Mouse (Mus musculus) cortical plate, adult 2 months (tissue): ENCODE data around the gene Gcdh. TPM values are rescaled to one million over a fixed set of nuclear protein-coding genes. Genes with fewer than 3 reads are reported as not detected.

Experiments used
- H3K27ac ChIP-seq: fragments of 200-500 bp; 2 replicates; pipeline ENCODE4 v1.5.1; 2012; ENCODE audit warnings: low read length, control low read depth, inconsistent platforms; ENCODE audit not compliant: insufficient read depth
- H3K4me1 ChIP-seq: fragments of 200-500 bp; 2 replicates; pipeline ENCODE4 v1.6.1; 2011; ENCODE audit warnings: low read length; ENCODE audit not compliant: control insufficient read depth, insufficient read depth
- H3K4me3 ChIP-seq: fragments of 200-500 bp; 2 replicates; pipeline ENCODE4 v1.5.1; 2011; ENCODE audit warnings: mild to moderate bottlenecking, low read length, control low read depth; ENCODE audit not compliant: insufficient read depth
- CTCF ChIP-seq: fragments of 200-500 bp; IDR thresholded peaks from 2 replicates; pipeline ENCODE4 v1.5.1; 2011; ENCODE audit warnings: mild to moderate bottlenecking, control low read depth, low read length; ENCODE audit not compliant: insufficient read depth; ENCODE audit errors: extremely low read depth
- POLR2A ChIP-seq: fragments of 200-500 bp; IDR thresholded peaks from 2 replicates; pipeline ENCODE4 v1.6.1; 2011; ENCODE audit warnings: mild to moderate bottlenecking, low read length, control low read depth; ENCODE audit not compliant: insufficient read depth; ENCODE audit errors: extremely low read depth
- polyA plus RNA-seq: library from polyadenylated mRNA; depleted of rRNA; stranded (reverse); fragments of >200 nt; gene quantifications from 2 replicates; pipeline ENCODE4 v1.2.3, GENCODE M21; 2012

Gcdh gene
- polyA plus RNA-seq, 1 experiment = 81.5 TPM

GRCm38 (mm10) chr8:84878915-84879314 is 14.8 kb downstream of the Gcdh start:
- TF ChIP-seq POLR2A = no peak
- TF ChIP-seq CTCF = no peak

GRCm38 (mm10) chr8:84877297-84878035 is 16.3 kb downstream of the Gcdh start:
- Histone ChIP-seq H3K27ac (no peak overlapping the region), H3K4me3 (no peak overlapping the region), H3K4me1 (no peaks in the 10 kb centered on the region)
- no peak for TF ChIP-seq CTCF
- no peak for TF ChIP-seq POLR2A

More at GRCm38 (mm10) chr8:84878915-84879314, 14.8 kb downstream of the Gcdh start:
- no peak overlapping the region for H3K27ac ChIP-seq
- H3K4me3 ChIP-seq = no peak overlapping the region
- H3K4me1 ChIP-seq = no peaks in the 10 kb centered on the region

GRCm38 (mm10) chr8:84874339-84874738 is 19.4 kb downstream of the Gcdh start:
- Histone ChIP-seq H3K4me3 (no peak overlapping the region), H3K27ac (no peak overlapping the region), H3K4me1 (no peaks in the 10 kb centered on the region)
- TF ChIP-seq POLR2A (no peak), CTCF (no peak)

- TF ChIP-seq POLR2A = no peak
- no peak for TF ChIP-seq CTCF
- Histone ChIP-seq H3K27ac (no peak overlapping the region), H3K4me1 (no peaks in the 10 kb centered on the region), H3K4me3 (no peak overlapping the region)
These were observed 20.7 kb downstream of the Gcdh start for GRCm38 (mm10) chr8:84873016-84873415.

DNA sequence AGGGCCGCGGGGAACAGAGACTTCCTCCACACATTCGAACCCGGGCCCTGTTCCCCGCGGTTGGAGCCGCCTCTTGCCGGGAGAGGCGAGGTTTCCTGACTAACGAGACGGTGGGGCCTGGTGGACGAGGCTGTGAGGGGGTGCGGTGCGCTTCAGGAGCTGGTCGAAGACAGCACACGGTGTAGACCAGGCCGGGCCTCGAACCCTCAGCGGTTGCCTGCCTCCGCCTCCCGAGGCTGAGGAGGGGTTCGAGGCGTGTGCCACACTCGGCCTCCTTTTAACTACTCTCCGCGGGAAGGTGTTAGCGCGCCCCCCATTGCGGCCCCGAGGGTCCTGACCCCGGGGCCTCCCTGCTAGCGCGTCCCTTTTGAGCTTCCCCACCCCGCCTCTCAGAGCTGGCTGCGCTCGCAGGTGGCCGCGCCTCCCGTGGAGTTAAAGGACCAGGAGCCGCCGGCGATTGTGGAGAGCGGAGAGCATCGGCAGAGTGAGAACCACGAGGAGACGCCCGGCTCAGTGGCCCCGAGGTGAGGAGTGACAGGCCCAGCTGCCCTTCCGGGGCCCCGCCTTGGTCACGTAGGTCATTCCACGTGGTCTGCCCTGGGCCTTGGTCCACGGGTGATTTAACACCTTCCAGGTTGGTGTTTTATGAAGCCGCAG is 21.3 kb downstream of the Gcdh start:
- Histone ChIP-seq H3K4me1 (no peaks in the 10 kb centered on the region), H3K4me3 (peak overlapping the region; percentile 7; the same call in 1 of the 2 replicates), H3K27ac (no peak overlapping the region)
- TF ChIP-seq CTCF (no peak), POLR2A (no peak)

- TF ChIP-seq CTCF (no peak), POLR2A (no peak)
- Histone ChIP-seq H3K27ac (no peak within 1 kb of the TSS), H3K4me1 (no peaks in the 10 kb centered on the region), H3K4me3 (peak within 1 kb of the TSS; percentile 7; the same call in 1 of the 2 replicates)
These were observed 22.1 kb downstream of the Gcdh start, which contains the start of gene Syce2 for GRCm38 (mm10) chr8:84871376-84872308. Gene Syce2 (plus strand): TSS chr8:84872111.

DNA sequence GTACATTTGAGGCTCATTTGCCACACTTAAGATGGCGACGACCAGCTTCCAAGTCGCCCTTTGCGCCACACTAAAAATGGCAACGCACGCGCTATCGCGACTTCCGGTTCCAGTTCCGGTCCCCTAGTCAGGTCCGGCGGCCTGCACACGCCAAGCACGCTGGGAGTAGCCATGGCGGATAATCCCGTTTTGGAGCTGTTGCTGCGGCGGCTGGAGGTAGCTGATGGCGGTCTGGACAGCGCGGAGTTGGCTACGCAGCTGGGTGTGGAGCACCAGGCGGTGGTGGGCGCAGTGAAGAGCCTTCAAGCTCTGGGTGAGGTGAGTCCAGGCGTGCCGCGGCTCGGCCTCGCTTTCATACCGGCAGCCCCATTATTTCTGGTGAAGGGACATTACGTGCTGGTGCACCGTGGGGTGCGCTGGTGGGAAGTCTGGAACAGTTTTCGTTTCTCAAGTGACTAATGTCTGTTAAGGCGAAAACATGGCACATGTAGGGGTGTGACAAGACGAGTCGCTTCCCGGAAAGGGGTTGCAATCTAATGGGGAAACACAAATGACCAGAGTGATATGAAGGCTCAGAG is 36.8 kb downstream of the Gcdh start, which contains the start of gene Farsa:
Farsa (plus strand) TSS at position 126 of the 578 bp plus-strand sequence.
- TF ChIP-seq CTCF (no peak), POLR2A (peak; percentile 95)
- peak within 1 kb of the TSS; percentile 79 for H3K4me3 ChIP-seq
- H3K4me1 ChIP-seq = peaks cover 4% of the 10 kb centered on the region
- no peak within 1 kb of the TSS for H3K27ac ChIP-seq

DNA sequence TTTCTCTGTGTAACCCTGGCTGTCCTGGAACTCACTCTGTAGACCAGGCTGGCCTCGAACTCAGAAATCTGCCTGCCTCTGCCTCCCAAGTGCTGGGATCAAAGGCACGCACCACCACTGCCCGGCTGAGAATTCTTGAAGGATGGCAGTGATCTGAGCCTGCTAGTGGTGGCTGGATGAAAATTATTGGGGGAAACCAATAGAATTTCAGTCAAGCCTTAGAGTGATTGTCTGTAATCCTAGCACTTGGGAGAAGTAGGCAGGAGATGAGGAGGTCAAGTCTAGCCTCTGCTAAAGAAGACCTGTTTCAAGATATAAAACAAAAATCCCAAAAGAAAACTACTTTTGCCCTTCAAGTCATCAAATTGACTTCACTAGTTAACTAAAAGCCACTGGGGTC is 37.3 kb downstream of the Gcdh start:
- no peak for TF ChIP-seq CTCF
- no peak for TF ChIP-seq POLR2A
- peak overlapping the region; percentile 79; the same call in 1 of the 2 replicates for H3K4me3 ChIP-seq
- H3K27ac ChIP-seq = no peak overlapping the region
- peaks cover 4% of the 10 kb centered on the region for H3K4me1 ChIP-seq

DNA sequence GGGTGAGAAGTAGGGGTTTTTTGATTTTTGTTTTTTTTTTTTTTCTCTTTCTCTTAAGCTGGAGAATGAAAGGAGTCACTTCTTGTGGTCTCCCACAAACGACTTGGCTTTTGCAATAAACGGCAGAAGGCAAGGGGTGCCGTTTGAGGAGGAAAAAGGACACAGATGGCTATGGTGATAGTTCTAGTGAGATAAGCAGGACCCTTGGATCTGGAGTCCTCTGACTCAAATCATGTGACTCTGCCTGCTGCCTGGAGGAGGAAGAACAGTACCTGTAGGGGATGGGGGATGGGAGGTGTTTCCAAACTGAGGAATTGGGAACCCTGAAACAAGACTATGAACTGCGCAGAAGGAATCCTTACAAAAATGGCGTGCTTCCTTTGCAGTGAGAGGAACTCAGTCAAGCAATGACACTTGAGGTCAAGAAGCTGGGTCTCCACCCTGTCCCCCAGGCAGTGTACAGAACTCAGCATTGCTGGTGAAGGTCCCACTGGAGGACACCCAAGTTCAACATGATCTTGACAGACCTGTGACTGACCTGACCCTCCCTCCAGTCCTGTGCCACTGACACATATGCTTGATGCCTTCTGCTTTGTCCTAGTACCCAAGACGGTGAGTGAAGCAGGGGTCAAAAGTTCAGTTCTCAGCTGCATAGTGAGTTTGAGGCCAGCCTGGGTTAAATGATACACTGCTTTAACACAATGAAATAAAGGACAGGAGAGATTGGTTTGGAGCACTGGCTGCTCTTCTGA is 45.9 kb downstream of the Gcdh start:
- H3K4me1 ChIP-seq = no peaks in the 10 kb centered on the region
- TF ChIP-seq CTCF = no peak
- TF ChIP-seq POLR2A = no peak
- H3K4me3 ChIP-seq = peak overlapping the region; percentile 86; the same call in 1 of the 2 replicates
- no peak overlapping the region for H3K27ac ChIP-seq
